Mouse (Mus musculus): ENCODE results near the gene Ctcf.

Ctcf gene

GRCm38 (mm10) chr8:105727397-105728124 lies 91.2 kb downstream of the Ctcf start:
- DNase-seq (ENCODE audit: inconsistent age in 2 of 2, low spot score in 1 of 2): peak; percentile 52 to 63

- no peak for DNase-seq (ENCODE audit: inconsistent age in 2 of 2, low spot score in 1 of 2)
These were observed 95.8 kb downstream of the Ctcf start for GRCm38 (mm10) chr8:105732186-105732585.
